Mouse (Mus musculus): ENCODE results near the gene Stat5b.

- no peak for TF ChIP-seq GATA1 (IDR thresholded peaks at IDR 0.05; ENCODE audit: low read length)
- no peak for TF ChIP-seq TAL1 (IDR thresholded peaks at IDR 0.05; ENCODE audit: low read length)
Observed at GRCm38 (mm10) chr11:100754021-100754692, 96.4 kb downstream of the Stat5b start.

Data from erythroblast, embryonic 14.5 days (primary cell).